Mouse (Mus musculus): ENCODE data around the gene Bsnd. TPM values are rescaled to one million over a fixed set of nuclear protein-coding genes. Genes with fewer than 3 reads are reported as not detected.

Gene Bsnd
- total RNA-seq, 2 experiments from 2014 or later, result not detected

Other genes with a start within 250 kb of the Bsnd start
- gene Usp24, start 176.1 kb downstream of the Bsnd start, total RNA-seq (2021), result 10 to 100 TPM; 41.9 to 43.6 TPM
- gene Pcsk9, start 28.0 kb downstream of the Bsnd start, total RNA-seq (2021), result not detected
- gene Dhcr24, start 68.8 kb upstream of the Bsnd start, total RNA-seq (2021), result 1 to 10 TPM; 2.4 TPM
- not detected for gene Lexm, start 125.0 kb upstream of the Bsnd start, total RNA-seq (2021)
- gene Ttc22, start 130.1 kb upstream of the Bsnd start, total RNA-seq (2021), result under 1 TPM in 1 of 2 experiments, not detected in 1; 0.08 TPM
- 1 to 10 TPM; 4.2 to 5.6 TPM for gene Pars2, start 158.8 kb upstream of the Bsnd start, total RNA-seq (2021)
- gene Ttc4, start 186.7 kb upstream of the Bsnd start, total RNA-seq (2021), result 10 to 100 TPM; 17.0 to 17.3 TPM
- under 1 TPM; 0.08 to 0.22 TPM for gene Mroh7, start 238.6 kb upstream of the Bsnd start, total RNA-seq (2021)
- under 1 TPM; 0.39 to 0.64 TPM for gene Fam151a, start 241.6 kb upstream of the Bsnd start, total RNA-seq (2021)

All from heart, postnatal 25 days (tissue).